Mouse (Mus musculus) stomach, embryonic 14.5 days (tissue): ENCODE results near the gene Gfm1. TPM values are rescaled to one million over a fixed set of nuclear protein-coding genes. Genes with fewer than 3 reads are reported as not detected.

Experiments used
- ATAC-seq: fragments of 200-750 bp; cut with Nextera tagmentation; 2 replicates; pipeline ENCODE4 v1.8.0; 2017; ENCODE audit warnings: low read depth, moderate TSS enrichment; ENCODE audit not compliant: insufficient number of reproducible peaks, insufficient read depth, low FRiP score
- H3K27ac ChIP-seq: fragments of 300-500 bp; sonication (generic); 2 replicates; pipeline ENCODE4 v1.5.1; 2014; ENCODE audit warnings: mild to moderate bottlenecking, low read length, moderate library complexity, mixed read lengths
- H3K27me3 ChIP-seq: fragments of 300-500 bp; sonication (generic); 2 replicates; pipeline ENCODE4 v1.6.1; 2014; ENCODE audit warnings: low read length, control low read depth, mixed read lengths; ENCODE audit not compliant: control insufficient read depth, insufficient read depth
- H3K36me3 ChIP-seq: fragments of 300-500 bp; sonication (generic); 2 replicates; pipeline ENCODE4 v1.6.1; 2014; ENCODE audit warnings: mild to moderate bottlenecking, control low read depth, low read length, moderate library complexity, mixed read lengths; ENCODE audit not compliant: control insufficient read depth, insufficient read depth
- H3K4me1 ChIP-seq: fragments of 300-500 bp; sonication (generic); 2 replicates; pipeline ENCODE4 v1.6.1; 2014; ENCODE audit warnings: low read length, control low read depth, mixed read lengths; ENCODE audit not compliant: control insufficient read depth, insufficient read depth
- H3K4me2 ChIP-seq: fragments of 300-500 bp; sonication (generic); replicated peaks from 2 replicates; pipeline ENCODE4 v1.6.1; 2014; ENCODE audit warnings: low read depth, low read length, control low read depth
- H3K4me3 ChIP-seq: fragments of 300-500 bp; sonication (generic); 2 replicates; pipeline ENCODE4 v1.5.1; 2014; ENCODE audit warnings: low read depth, low read length, control low read depth
- H3K9ac ChIP-seq: fragments of 300-500 bp; sonication (generic); replicated peaks from 2 replicates; pipeline ENCODE4 v1.6.1; 2014; ENCODE audit warnings: low read depth, mild to moderate bottlenecking, control low read depth, low read length, moderate library complexity, mixed read lengths
- H3K9me3 ChIP-seq: fragments of 300-500 bp; sonication (generic); 2 replicates; pipeline ENCODE4 v1.6.1; 2016; ENCODE audit warnings: low read depth, low read length, control low read depth; ENCODE audit not compliant: control insufficient read depth
- WGBS: fragments of 180-500 bp; shearing (Covaris S2); extraction: QIAGEN DNeasy Blood & Tissue Kit; methylation state at CpG from one replicate; pipeline ENCODE4 v1.1.7; 2014; 5-methylcytosine and 5-hydroxymethylcytosine counted together
- polyA plus RNA-seq: library from polyadenylated mRNA; unstranded; fragments of >200 nt; fragmentation: Nextera tagmentation; extraction: Ambion mirVana; gene quantifications from 2 replicates; pipeline ENCODE4 v1.2.1, GENCODE M21; 2014

Gfm1 gene
- 40.2 and 40.6 TPM in 2 replicates for polyA plus RNA-seq

GRCm38 (mm10) chr3:67429999-67430380 is at the start of gene Gfm1:
Gfm1 (plus strand) TSS chr3:67430096.
- Histone ChIP-seq H3K27ac (no peak within 1 kb of the TSS), H3K9me3 (peaks cover 4% of the 10 kb centered on the region; the same call in 1 of the 2 replicates), H3K27me3 (no peaks in the 10 kb centered on the region), H3K9ac (peak within 1 kb of the TSS; percentile 74), H3K36me3 (peaks cover 8% of the 10 kb centered on the region; the same call in 1 of the 2 replicates), H3K4me1 (peaks cover 4% of the 10 kb centered on the region; the same call in 1 of the 2 replicates), H3K4me3 (peak within 1 kb of the TSS; percentile 95), H3K4me2 (peak within 1 kb of the TSS; percentile 78)
- WGBS, result under 1% methylated on average over 24 of the region's 24 CpGs
- ATAC-seq, result peak; percentile 92

GRCm38 (mm10) chr3:67429338-67429998 is 428 bp upstream of the Gfm1 start:
- peak overlapping the region; percentile 95 for H3K4me3 ChIP-seq
- peak overlapping the region; percentile 78 for H3K4me2 ChIP-seq
- no peaks in the 10 kb centered on the region for H3K27me3 ChIP-seq
- peaks cover 4% of the 10 kb centered on the region; the same call in 1 of the 2 replicates for H3K4me1 ChIP-seq
- H3K27ac ChIP-seq, result no peak overlapping the region
- peaks cover 4% of the 10 kb centered on the region; the same call in 1 of the 2 replicates for H3K9me3 ChIP-seq
- 28% methylated on average over 8 of the region's 8 CpGs for WGBS
- H3K36me3 ChIP-seq, result peaks cover 7% of the 10 kb centered on the region; the same call in 1 of the 2 replicates
- no peak overlapping the region; the same call in 1 of the 2 replicates for H3K9ac ChIP-seq
- ATAC-seq, result peak; percentile 69; the same call in 1 of the 2 replicates

- WGBS, result 90% methylated on average over 6 of the region's 6 CpGs
- H3K4me2 ChIP-seq, result no peak overlapping the region
- no peak overlapping the region for H3K27ac ChIP-seq
- no peak overlapping the region for H3K4me3 ChIP-seq
- no peaks in the 10 kb centered on the region for H3K9me3 ChIP-seq
- H3K27me3 ChIP-seq, result no peaks in the 10 kb centered on the region
- ATAC-seq, result no peak
- peaks cover 25% of the 10 kb centered on the region; the same call in 1 of the 2 replicates for H3K36me3 ChIP-seq
- H3K9ac ChIP-seq, result no peak overlapping the region
- peaks cover 4% of the 10 kb centered on the region; the same call in 1 of the 2 replicates for H3K4me1 ChIP-seq
These were observed 4.1 kb downstream of the Gfm1 start for GRCm38 (mm10) chr3:67434011-67434410.

GRCm38 (mm10) chr3:67447143-67447542 is 17.2 kb downstream of the Gfm1 start:
- H3K4me1 ChIP-seq, result no peaks in the 10 kb centered on the region
- 95% methylated on average over 2 of the region's 2 CpGs for WGBS
- no peak overlapping the region for H3K4me2 ChIP-seq
- H3K9ac ChIP-seq, result no peak overlapping the region
- no peak overlapping the region for H3K4me3 ChIP-seq
- H3K9me3 ChIP-seq, result no peaks in the 10 kb centered on the region
- no peak for ATAC-seq
- H3K27ac ChIP-seq, result no peak overlapping the region
- H3K36me3 ChIP-seq, result peaks cover 45% of the 10 kb centered on the region
- H3K27me3 ChIP-seq, result no peaks in the 10 kb centered on the region

- 92% methylated on average over 21 of the region's 21 CpGs for WGBS
- Histone ChIP-seq H3K4me3 (no peak overlapping the region), H3K4me1 (no peaks in the 10 kb centered on the region), H3K4me2 (no peak overlapping the region), H3K27ac (no peak overlapping the region; the same call in 1 of the 2 replicates), H3K9me3 (no peaks in the 10 kb centered on the region), H3K9ac (no peak overlapping the region), H3K36me3 (peaks cover 47% of the 10 kb centered on the region), H3K27me3 (no peaks in the 10 kb centered on the region)
- ATAC-seq, result no peak
These were observed 19.8 kb downstream of the Gfm1 start for GRCm38 (mm10) chr3:67449660-67450059.

GRCm38 (mm10) chr3:67450601-67451210 is 20.8 kb downstream of the Gfm1 start:
- Histone ChIP-seq H3K9me3 (no peaks in the 10 kb centered on the region), H3K27ac (no peak overlapping the region)

GRCm38 (mm10) chr3:67459881-67460280 is 30.0 kb downstream of the Gfm1 start:
- Histone ChIP-seq H3K36me3 (peaks cover 45% of the 10 kb centered on the region), H3K4me1 (peaks cover 3% of the 10 kb centered on the region; the same call in 1 of the 2 replicates), H3K4me3 (no peak overlapping the region), H3K4me2 (no peak overlapping the region), H3K27me3 (no peaks in the 10 kb centered on the region), H3K9me3 (no peaks in the 10 kb centered on the region), H3K27ac (no peak overlapping the region), H3K9ac (no peak overlapping the region)
- ATAC-seq, result no peak
- 92% methylated on average over 3 of the region's 3 CpGs for WGBS

More at GRCm38 (mm10) chr3:67450601-67451210, 20.8 kb downstream of the Gfm1 start:
- no peak for ATAC-seq
- H3K4me3 ChIP-seq, result no peak overlapping the region
- H3K4me1 ChIP-seq, result no peaks in the 10 kb centered on the region
- H3K9ac ChIP-seq, result no peak overlapping the region
- no peak overlapping the region for H3K4me2 ChIP-seq
- WGBS, result 78% methylated on average over 5 of the region's 5 CpGs
- H3K36me3 ChIP-seq, result peaks cover 53% of the 10 kb centered on the region
- no peaks in the 10 kb centered on the region for H3K27me3 ChIP-seq

- H3K9me3 ChIP-seq, result no peaks in the 10 kb centered on the region
- H3K9ac ChIP-seq, result no peak overlapping the region
- H3K27ac ChIP-seq, result no peak overlapping the region
- H3K36me3 ChIP-seq, result peaks cover 29% of the 10 kb centered on the region
- H3K4me1 ChIP-seq, result peaks cover 3% of the 10 kb centered on the region; the same call in 1 of the 2 replicates
- no peaks in the 10 kb centered on the region for H3K27me3 ChIP-seq
- WGBS, result 79% methylated on average over 7 of the region's 7 CpGs
- H3K4me2 ChIP-seq, result peak overlapping the region; percentile 61; the same call in 1 of the 2 replicates
- no peak for ATAC-seq
- no peak overlapping the region for H3K4me3 ChIP-seq
These were observed 32.1 kb downstream of the Gfm1 start for GRCm38 (mm10) chr3:67462015-67462414.
